Mouse (Mus musculus) heart, postnatal 4 days (tissue): ENCODE measurements around the gene Myb. TPM values are rescaled to one million over a fixed set of nuclear protein-coding genes. Genes with fewer than 3 reads are reported as not detected.
A peak's percentile ranks its signal among the peaks of the same experiment; 100 is the strongest.
"Not testable (repeated sequence)": the region's sequence is repeated elsewhere in the genome, so short reads cannot be mapped to it uniquely, and the experiment has no call there.

Source experiments
- DNase-seq: peaks from one replicate; pipeline ENCODE4 v3.0.0; 2021
- total RNA-seq, 2 experiments: library from RNA; stranded (reverse); gene quantifications; 2 replicates each; pipeline ENCODE4 v1.2.3; 2021

The Myb gene
- total RNA-seq, 2 experiments from 2014 or later, result 0.43 to 0.91 TPM

- no peak for DNase-seq
Measured at GRCm38 (mm10) chr10:21168466-21168865, 7.7 kb upstream of the Myb start.

- DNase-seq, result no peak
Measured at GRCm38 (mm10) chr10:21167842-21168241, 7.1 kb upstream of the Myb start.

- no peak for DNase-seq
Measured at GRCm38 (mm10) chr10:21167165-21167564, 6.4 kb upstream of the Myb start.

GRCm38 (mm10) chr10:21165411-21165810 lies 4.6 kb upstream of the Myb start:
- no peak for DNase-seq

- DNase-seq, result no peak
Measured at GRCm38 (mm10) chr10:21162124-21162523, 1.3 kb upstream of the Myb start.

- no peak for DNase-seq
Measured at GRCm38 (mm10) chr10:21161359-21162094, 743 bp upstream of the Myb start.

GRCm38 (mm10) chr10:21159697-21160394 lies 938 bp downstream of the Myb start:
- peak; percentile 27 for DNase-seq

- no peak for DNase-seq
Measured at GRCm38 (mm10) chr10:21158918-21159443, 1.8 kb downstream of the Myb start.

- DNase-seq, result peak; percentile 64
Measured at GRCm38 (mm10) chr10:21158111-21158917, 2.5 kb downstream of the Myb start.

- DNase-seq, result no peak
Measured at GRCm38 (mm10) chr10:21156953-21157499, 3.8 kb downstream of the Myb start.

GRCm38 (mm10) chr10:21156416-21156815 lies 4.4 kb downstream of the Myb start:
- DNase-seq, result no peak

- DNase-seq, result no peak
Measured at GRCm38 (mm10) chr10:21154927-21155326, 5.9 kb downstream of the Myb start.

GRCm38 (mm10) chr10:21153433-21153832 lies 7.4 kb downstream of the Myb start:
- DNase-seq, result no peak

GRCm38 (mm10) chr10:21152812-21153211 lies 8.0 kb downstream of the Myb start:
- no peak for DNase-seq

GRCm38 (mm10) chr10:21151320-21151719 lies 9.5 kb downstream of the Myb start:
- no peak for DNase-seq

GRCm38 (mm10) chr10:21149945-21150344 lies 10.8 kb downstream of the Myb start:
- not testable (repeated sequence) for DNase-seq

GRCm38 (mm10) chr10:21146719-21147118 lies 14.1 kb downstream of the Myb start:
- DNase-seq, result no peak

- no peak for DNase-seq
Measured at GRCm38 (mm10) chr10:21146263-21146662, 14.5 kb downstream of the Myb start.

GRCm38 (mm10) chr10:21144627-21145504 lies 15.9 kb downstream of the Myb start:
- peak; percentile 70 for DNase-seq

- no peak for DNase-seq
Measured at GRCm38 (mm10) chr10:21135297-21135696, 25.5 kb downstream of the Myb start.

- no peak for DNase-seq
Measured at GRCm38 (mm10) chr10:21130901-21131493, 29.8 kb downstream of the Myb start.
